Mouse (Mus musculus): Measurements from ENCODE around the gene Rnf38. TPM values are rescaled to one million over a fixed set of nuclear protein-coding genes. Genes with fewer than 3 reads are reported as not detected.
A peak's percentile ranks its signal among the peaks of the same experiment; 100 is the strongest.

The Rnf38 gene
- 47.0 and 47.8 TPM in 2 replicates for polyA plus RNA-seq (2014; fragmentation: Nextera tagmentation; extraction: Ambion mirVana)

GRCm38 (mm10) chr4:44233713-44234003 lies at the start of gene Rnf38:
Gene Rnf38, minus strand, starts transcription at chr4:44233789.
- H3K4me3 ChIP-seq (ENCODE audit: low read depth, low read length) = peak within 1 kb of the TSS; percentile 78
- 0% methylated on average over 1 of the region's 61 CpGs for WGBS
- peak within 1 kb of the TSS; percentile 90 for H3K4me2 ChIP-seq (ENCODE audit: low read length)
- H3K36me3 ChIP-seq (ENCODE audit: control insufficient read depth, insufficient read depth, low read length) = no peaks in the 10 kb centered on the region
- H3K9ac ChIP-seq (ENCODE audit: low read length) = peak within 1 kb of the TSS; percentile 89
- DNase-seq (ENCODE audit: low spot score) (no peak), ATAC-seq (no peak)
- peak within 1 kb of the TSS; percentile 83 for H3K27ac ChIP-seq (ENCODE audit: low read depth, low read length)
- H3K4me1 ChIP-seq (ENCODE audit: control insufficient read depth, insufficient read depth, low read length) = peaks cover 16% of the 10 kb centered on the region
- no peaks in the 10 kb centered on the region for H3K27me3 ChIP-seq (replicated peaks; ENCODE audit: control insufficient read depth, insufficient read depth, low read length)
- H3K9me3 ChIP-seq (replicated peaks; ENCODE audit: control insufficient read depth, low read length) = no peaks in the 10 kb centered on the region

- DNase-seq (ENCODE audit: low spot score) = no peak
- no peak overlapping the region for H3K9ac ChIP-seq (ENCODE audit: low read length)
- WGBS = 88% methylated on average over 7 of the region's 7 CpGs
These were observed 48.1 kb upstream of the Rnf38 start for GRCm38 (mm10) chr4:44281597-44282265.

GRCm38 (mm10) chr4:44271134-44271533 lies 37.5 kb upstream of the Rnf38 start:
- no peak overlapping the region for H3K27ac ChIP-seq (ENCODE audit: low read depth, low read length)
- no peak overlapping the region for H3K4me3 ChIP-seq (ENCODE audit: low read depth, low read length)
- H3K36me3 ChIP-seq (ENCODE audit: control insufficient read depth, insufficient read depth, low read length) = no peaks in the 10 kb centered on the region
- H3K27me3 ChIP-seq (replicated peaks; ENCODE audit: control insufficient read depth, insufficient read depth, low read length) = no peaks in the 10 kb centered on the region
- ATAC-seq (no peak), DNase-seq (ENCODE audit: low spot score) (no peak)
- 79% methylated on average over 5 of the region's 5 CpGs for WGBS
- no peaks in the 10 kb centered on the region for H3K4me1 ChIP-seq (ENCODE audit: control insufficient read depth, insufficient read depth, low read length)
- no peak overlapping the region for H3K9ac ChIP-seq (ENCODE audit: low read length)
- H3K4me2 ChIP-seq (ENCODE audit: low read length) = no peak overlapping the region
- H3K9me3 ChIP-seq (replicated peaks; ENCODE audit: control insufficient read depth, low read length) = no peaks in the 10 kb centered on the region

More at GRCm38 (mm10) chr4:44281597-44282265, 48.1 kb upstream of the Rnf38 start:
- H3K4me3 ChIP-seq (ENCODE audit: low read depth, low read length) = no peak overlapping the region
- H3K4me2 ChIP-seq (ENCODE audit: low read length) = no peak overlapping the region
- no peaks in the 10 kb centered on the region for H3K27me3 ChIP-seq (replicated peaks; ENCODE audit: control insufficient read depth, insufficient read depth, low read length)
- H3K27ac ChIP-seq (ENCODE audit: low read depth, low read length) = no peak overlapping the region
- no peaks in the 10 kb centered on the region for H3K4me1 ChIP-seq (ENCODE audit: control insufficient read depth, insufficient read depth, low read length)
- H3K36me3 ChIP-seq (ENCODE audit: control insufficient read depth, insufficient read depth, low read length) = no peaks in the 10 kb centered on the region
- no peak for ATAC-seq
- H3K9me3 ChIP-seq (replicated peaks; ENCODE audit: control insufficient read depth, low read length) = no peaks in the 10 kb centered on the region

- Histone ChIP-seq H3K4me2 (ENCODE audit: low read length) (no peak overlapping the region), H3K27me3 (replicated peaks; ENCODE audit: control insufficient read depth, insufficient read depth, low read length) (no peaks in the 10 kb centered on the region), H3K4me1 (ENCODE audit: control insufficient read depth, insufficient read depth, low read length) (no peaks in the 10 kb centered on the region), H3K4me3 (ENCODE audit: low read depth, low read length) (no peak overlapping the region), H3K9me3 (replicated peaks; ENCODE audit: control insufficient read depth, low read length) (no peaks in the 10 kb centered on the region), H3K9ac (ENCODE audit: low read length) (no peak overlapping the region), H3K36me3 (ENCODE audit: control insufficient read depth, insufficient read depth, low read length) (no peaks in the 10 kb centered on the region), H3K27ac (ENCODE audit: low read depth, low read length) (no peak overlapping the region)
- WGBS = 94% methylated on average over 14 of the region's 14 CpGs
- ATAC-seq = no peak
- DNase-seq (ENCODE audit: low spot score) = no peak
These were observed 35.8 kb upstream of the Rnf38 start for GRCm38 (mm10) chr4:44269376-44269817.

GRCm38 (mm10) chr4:44267437-44267836 lies 33.8 kb upstream of the Rnf38 start:
- 86% methylated on average over 6 of the region's 6 CpGs for whole genome bisulfite sequencing
- H3K9ac ChIP-seq (ENCODE audit: low read length) = no peak overlapping the region
- ATAC-seq (no peak), DNase-seq (ENCODE audit: low spot score) (no peak)
- H3K4me3 ChIP-seq (ENCODE audit: low read depth, low read length) = no peak overlapping the region
- H3K9me3 ChIP-seq (replicated peaks; ENCODE audit: control insufficient read depth, low read length) = no peaks in the 10 kb centered on the region
- H3K27me3 ChIP-seq (replicated peaks; ENCODE audit: control insufficient read depth, insufficient read depth, low read length) = no peaks in the 10 kb centered on the region
- no peaks in the 10 kb centered on the region for H3K4me1 ChIP-seq (ENCODE audit: control insufficient read depth, insufficient read depth, low read length)
- H3K36me3 ChIP-seq (ENCODE audit: control insufficient read depth, insufficient read depth, low read length) = no peaks in the 10 kb centered on the region
- H3K4me2 ChIP-seq (ENCODE audit: low read length) = no peak overlapping the region
- H3K27ac ChIP-seq (ENCODE audit: low read depth, low read length) = no peak overlapping the region

GRCm38 (mm10) chr4:44265500-44265899 lies 31.9 kb upstream of the Rnf38 start:
- Histone ChIP-seq H3K27ac (ENCODE audit: low read depth, low read length) (no peak overlapping the region), H3K36me3 (ENCODE audit: control insufficient read depth, insufficient read depth, low read length) (no peaks in the 10 kb centered on the region), H3K4me2 (ENCODE audit: low read length) (no peak overlapping the region), H3K4me1 (ENCODE audit: control insufficient read depth, insufficient read depth, low read length) (no peaks in the 10 kb centered on the region), H3K9ac (ENCODE audit: low read length) (no peak overlapping the region), H3K27me3 (replicated peaks; ENCODE audit: control insufficient read depth, insufficient read depth, low read length) (no peaks in the 10 kb centered on the region), H3K9me3 (replicated peaks; ENCODE audit: control insufficient read depth, low read length) (no peaks in the 10 kb centered on the region), H3K4me3 (ENCODE audit: low read depth, low read length) (no peak overlapping the region)
- no peak for DNase-seq (ENCODE audit: low spot score)
- 86% methylated on average over 3 of the region's 3 CpGs for WGBS
- no peak for ATAC-seq

- 4% methylated on average over 10 of the region's 10 CpGs for WGBS
These were observed 26.7 kb upstream of the Rnf38 start for GRCm38 (mm10) chr4:44260244-44260643.

GRCm38 (mm10) chr4:44259126-44259525 lies 25.5 kb upstream of the Rnf38 start:
- Histone ChIP-seq H3K9me3 (replicated peaks; ENCODE audit: control insufficient read depth, low read length) (no peaks in the 10 kb centered on the region), H3K9ac (ENCODE audit: low read length) (no peak overlapping the region), H3K27ac (ENCODE audit: low read depth, low read length) (no peak overlapping the region), H3K4me3 (ENCODE audit: low read depth, low read length) (no peak overlapping the region), H3K36me3 (ENCODE audit: control insufficient read depth, insufficient read depth, low read length) (no peaks in the 10 kb centered on the region), H3K27me3 (replicated peaks; ENCODE audit: control insufficient read depth, insufficient read depth, low read length) (no peaks in the 10 kb centered on the region), H3K4me1 (ENCODE audit: control insufficient read depth, insufficient read depth, low read length) (no peaks in the 10 kb centered on the region), H3K4me2 (ENCODE audit: low read length) (no peak overlapping the region)
- DNase-seq (ENCODE audit: low spot score) (no peak), ATAC-seq (no peak)
- WGBS = 65% methylated on average over 4 of the region's 4 CpGs

More at GRCm38 (mm10) chr4:44260244-44260643, 26.7 kb upstream of the Rnf38 start:
- no peak overlapping the region for H3K4me2 ChIP-seq (ENCODE audit: low read length)
- H3K9me3 ChIP-seq (replicated peaks; ENCODE audit: control insufficient read depth, low read length) = no peaks in the 10 kb centered on the region
- DNase-seq (ENCODE audit: low spot score) (peak; percentile 54), ATAC-seq (no peak)
- no peak overlapping the region for H3K27ac ChIP-seq (ENCODE audit: low read depth, low read length)
- no peaks in the 10 kb centered on the region for H3K4me1 ChIP-seq (ENCODE audit: control insufficient read depth, insufficient read depth, low read length)
- H3K27me3 ChIP-seq (replicated peaks; ENCODE audit: control insufficient read depth, insufficient read depth, low read length) = no peaks in the 10 kb centered on the region
- no peak overlapping the region for H3K9ac ChIP-seq (ENCODE audit: low read length)
- no peaks in the 10 kb centered on the region for H3K36me3 ChIP-seq (ENCODE audit: control insufficient read depth, insufficient read depth, low read length)
- H3K4me3 ChIP-seq (ENCODE audit: low read depth, low read length) = no peak overlapping the region

- H3K27me3 ChIP-seq (replicated peaks; ENCODE audit: control insufficient read depth, insufficient read depth, low read length) = no peaks in the 10 kb centered on the region
- H3K27ac ChIP-seq (ENCODE audit: low read depth, low read length) = no peak overlapping the region
- ATAC-seq (no peak), DNase-seq (ENCODE audit: low spot score) (no peak)
- no peaks in the 10 kb centered on the region for H3K9me3 ChIP-seq (replicated peaks; ENCODE audit: control insufficient read depth, low read length)
- H3K9ac ChIP-seq (ENCODE audit: low read length) = no peak overlapping the region
- H3K4me3 ChIP-seq (ENCODE audit: low read depth, low read length) = no peak overlapping the region
- 80% methylated on average over 5 of the region's 5 CpGs for WGBS
- peaks cover 8% of the 10 kb centered on the region for H3K4me1 ChIP-seq (ENCODE audit: control insufficient read depth, insufficient read depth, low read length)
- no peak overlapping the region for H3K4me2 ChIP-seq (ENCODE audit: low read length)
- no peaks in the 10 kb centered on the region for H3K36me3 ChIP-seq (ENCODE audit: control insufficient read depth, insufficient read depth, low read length)
These were observed 21.0 kb upstream of the Rnf38 start for GRCm38 (mm10) chr4:44254579-44254978.

All from forebrain, embryonic 14.5 days (tissue).